Comparison of ENCODE assay signal across 8 mouse cellular contexts in genomic region chr7:19004631-19005079, GRCm38 (mm10). TPM values are rescaled to one million over a fixed set of nuclear protein-coding genes. Genes with fewer than 3 reads are reported as not detected.
DNase-seq lines count a peak whose midpoint lies in the region; ATAC-seq and TF ChIP-seq lines count a peak whose summit lies in the region.

No protein-coding gene starts in this region.

- H3K4me1 ChIP-seq in kidney, embryonic 14.5 days (ENCODE audit: control insufficient read depth, insufficient read depth, low read length), result peaks cover 46% of the 10 kb centered on the region
- H3K4me1 ChIP-seq in ES-E14 (ENCODE audit: control insufficient read depth in 2 of 2, insufficient read depth in 2 of 2, low read length in 2 of 2, poor library complexity in 1 of 2), result peaks cover 3 to 16% of the 10 kb centered on the region in 2 experiments; a peak in 2 of 4 replicates
- peaks cover 38% of the 10 kb centered on the region for H3K4me1 ChIP-seq in lung, postnatal 0 days (ENCODE audit: insufficient read depth, low read depth, low read length)

- peak overlapping the region; percentile 93 for H3K9ac ChIP-seq in kidney, embryonic 14.5 days (ENCODE audit: low read depth, low read length)
- peak overlapping the region; percentile 90 for H3K9ac ChIP-seq in ES-E14 (ENCODE audit: insufficient read depth, low read depth, low read length, poor library complexity, severe bottlenecking)
- H3K9ac ChIP-seq in lung, postnatal 0 days (replicated peaks; ENCODE audit: low read depth), result peak overlapping the region; percentile 65

- H3K27me3 ChIP-seq in kidney, embryonic 14.5 days (ENCODE audit: control insufficient read depth, insufficient read depth, low read length), result no peaks in the 10 kb centered on the region
- H3K27me3 ChIP-seq in lung, postnatal 0 days (replicated peaks; ENCODE audit: insufficient read depth, low read length), result no peaks in the 10 kb centered on the region

- intact Hi-C loops in heart, postnatal 14 days (cut with DNase I), result no loop called here

- TF ChIP-seq EP300 in lung, postnatal 0 days (IDR thresholded peaks at IDR 0.05), result no peak

- peak; percentile 3; the same call in 1 of the 2 replicates for ATAC-seq in kidney, embryonic 14.5 days (ENCODE audit: low FRiP score, low TSS enrichment)
- ATAC-seq in lung, postnatal 0 days, result peak; percentile 3; the same call in 1 of the 2 replicates

- peak overlapping the region; percentile 98 for H3K4me2 ChIP-seq in kidney, embryonic 14.5 days (replicated peaks; ENCODE audit: low read depth, low read length)
- peak overlapping the region; percentile 95 for H3K4me2 ChIP-seq in lung, postnatal 0 days (replicated peaks; ENCODE audit: low read depth, low read length)

- no peak for DNase-seq in kidney, postnatal 25 days
- no peak for DNase-seq in ES-E14 (ENCODE audit: low read depth, low spot score)
- DNase-seq in cerebellum, postnatal 25 days, result peak; percentile 59 to 65
- DNase-seq in heart, postnatal 14 days, result peak; percentile 33 to 39
- no peak for DNase-seq in lung, postnatal 0 days (ENCODE audit: low spot score)
- no peak for DNase-seq in ovary, postnatal 36 days (ENCODE audit: low spot score)
- no peak for DNase-seq in urinary bladder, postnatal 10 days (ENCODE audit: low spot score)

- no peaks in the 10 kb centered on the region for H3K9me3 ChIP-seq in kidney, embryonic 14.5 days (ENCODE audit: control insufficient read depth, low read length)
- no peaks in the 10 kb centered on the region for H3K9me3 ChIP-seq in ES-E14 (ENCODE audit: control insufficient read depth, insufficient read depth, low read depth, low read length)
- H3K9me3 ChIP-seq in lung, postnatal 0 days (ENCODE audit: low read length), result no peaks in the 10 kb centered on the region

- WGBS in kidney, embryonic 14.5 days, result 4% methylated on average over 33 of the region's 34 CpGs
- 8% methylated on average over 34 of the region's 34 CpGs for WGBS in lung, postnatal 0 days

- peak overlapping the region; percentile 96 for H3K27ac ChIP-seq in kidney, embryonic 14.5 days (ENCODE audit: low read depth, low read length)
- no peak overlapping the region for H3K27ac ChIP-seq in ES-E14 (ENCODE audit: insufficient read depth, low read depth, low read length, poor library complexity, severe bottlenecking)
- H3K27ac ChIP-seq in lung, postnatal 0 days (ENCODE audit: low read length), result peak overlapping the region; percentile 90

- in situ Hi-C loops in ES-E14 (cut with MboI; ENCODE audit: low sequenced_read_pairs in 2 of 2, unreplicated experiment in 2 of 2), result no loop called here

- peak overlapping the region; percentile 90 for H3K4me3 ChIP-seq in kidney, embryonic 14.5 days (ENCODE audit: low read length)
- peak overlapping the region; percentile 71 to 86 for H3K4me3 ChIP-seq in ES-E14 (ENCODE audit: insufficient read depth in 1 of 2, low read depth in 1 of 2, low read length in 2 of 2, poor library complexity in 1 of 2, severe bottlenecking in 1 of 2)
- H3K4me3 ChIP-seq in lung, postnatal 0 days (ENCODE audit: low read depth, low read length), result peak overlapping the region; percentile 78

- peaks cover 24% of the 10 kb centered on the region for H3K36me3 ChIP-seq in kidney, embryonic 14.5 days (ENCODE audit: control insufficient read depth, insufficient read depth, low read length)
- H3K36me3 ChIP-seq in ES-E14 (ENCODE audit: control insufficient read depth, insufficient read depth, low read length, poor library complexity, severe bottlenecking), result peaks cover 12% of the 10 kb centered on the region
- H3K36me3 ChIP-seq in lung, postnatal 0 days (ENCODE audit: insufficient read depth, low read length), result no peaks in the 10 kb centered on the region

- TF ChIP-seq CTCF in lung, postnatal 0 days (IDR thresholded peaks at IDR 0.05), result no peak

TF ChIP-seq in ES-E14, 5 proteins besides CTCF, POLR2A, EP300 and RAD21:
- TF ChIP-seq ZNF384 (IDR thresholded peaks at IDR 0.05; ENCODE audit: low read depth, low read length) (no peak), MAFK (IDR thresholded peaks at IDR 0.05; ENCODE audit: insufficient read depth, low read depth, low read length) (no peak), CHD2 (IDR thresholded peaks at IDR 0.05; ENCODE audit: low read depth, low read length) (no peak), ZC3H11A (IDR thresholded peaks at IDR 0.05; ENCODE audit: borderline replicate concordance, low read depth, low read length) (no peak), HCFC1 (IDR thresholded peaks at IDR 0.05; ENCODE audit: borderline replicate concordance, insufficient read depth, low read length) (no peak)

RNA-seq across cellular contexts. Expression of gene Irf2bp1, which starts 0.8 kb away (rescaled TPM):
- 28.6 and 30.3 TPM in 2 replicates for polyA plus RNA-seq in kidney, embryonic 14.5 days (2014; fragmentation: Nextera tagmentation; extraction: Ambion mirVana)
- total RNA-seq in ES-E14 (2012; rRNA removed), result 15.9 and 16.3 TPM in 2 replicates
- total RNA-seq in heart, postnatal 14 days (2021), result 10 to 100 TPM; 24.2 to 24.4 TPM
- 11.7 and 12.2 TPM in 2 replicates for polyA plus RNA-seq in lung, postnatal 0 days (2015; fragmentation: Nextera tagmentation; extraction: Ambion mirVana)

RNA-seq across cellular contexts. Expression of gene Mypop, which starts 13.6 kb away (rescaled TPM):
- polyA plus RNA-seq in kidney, embryonic 14.5 days (2014; fragmentation: Nextera tagmentation; extraction: Ambion mirVana), result 3.9 and 4.9 TPM in 2 replicates
- 3.1 and 3.7 TPM in 2 replicates for total RNA-seq in ES-E14 (2012; rRNA removed)
- 1 to 10 TPM; 2.5 to 2.8 TPM for total RNA-seq in heart, postnatal 14 days (2021)
- 2.3 and 2.6 TPM in 2 replicates for polyA plus RNA-seq in lung, postnatal 0 days (2015; fragmentation: Nextera tagmentation; extraction: Ambion mirVana)

RNA-seq across cellular contexts. Expression of gene Nanos2, which starts 17.5 kb away (rescaled TPM):
- polyA plus RNA-seq in kidney, embryonic 14.5 days (2014; fragmentation: Nextera tagmentation; extraction: Ambion mirVana), result not detected in 2 replicates
- total RNA-seq in ES-E14 (2012; rRNA removed), result not detected in 2 replicates
- not detected for total RNA-seq in heart, postnatal 14 days (2021)
- not detected in 2 replicates for polyA plus RNA-seq in lung, postnatal 0 days (2015; fragmentation: Nextera tagmentation; extraction: Ambion mirVana)

RNA-seq across cellular contexts. Expression of gene Foxa3, which starts 18.7 kb away (rescaled TPM):
- polyA plus RNA-seq in kidney, embryonic 14.5 days (2014; fragmentation: Nextera tagmentation; extraction: Ambion mirVana), result not detected in 2 replicates
- 1.6 and 1.7 TPM in 2 replicates for total RNA-seq in ES-E14 (2012; rRNA removed)
- total RNA-seq in heart, postnatal 14 days (2021), result not detected
- 0.49 and 0.70 TPM in 2 replicates for polyA plus RNA-seq in lung, postnatal 0 days (2015; fragmentation: Nextera tagmentation; extraction: Ambion mirVana)

RNA-seq across cellular contexts. Expression of gene Sympk, which starts 19.5 kb away (rescaled TPM):
- 26.7 and 39.4 TPM in 2 replicates for polyA plus RNA-seq in kidney, embryonic 14.5 days (2014; fragmentation: Nextera tagmentation; extraction: Ambion mirVana)
- total RNA-seq in ES-E14 (2012; rRNA removed), result 91.5 and 105 TPM in 2 replicates
- total RNA-seq in heart, postnatal 14 days (2021), result 10 to 100 TPM; 64.6 to 66.5 TPM
- 10.4 and 11.8 TPM in 2 replicates for polyA plus RNA-seq in lung, postnatal 0 days (2015; fragmentation: Nextera tagmentation; extraction: Ambion mirVana)

Comparison
In these comparisons a context has a peak if more than half of its experiments do, and no peak if none do; other contexts are left out.
1. DNase-seq: peak in cerebellum, postnatal 25 days (2 of 2) and heart, postnatal 14 days (2 of 2); none in kidney, postnatal 25 days (0 of 2), ES-E14 (single experiment), lung, postnatal 0 days (single experiment), ovary, postnatal 36 days (single experiment) and urinary bladder, postnatal 10 days (single experiment).
2. Peak in every context shown above with its lines, with median percentiles within 50 percentile points of each other: H3K4me3 ChIP-seq and H3K9ac ChIP-seq.